Mouse (Mus musculus): ENCODE measurements at regions not wholly inside any gene's neighbourhood (a gene's known extent, or its start where the extent isn't known, plus 50 kb on each side); places are given as distances from the start of the nearest gene placed in this dataset.
A peak's percentile ranks its signal among the peaks of the same experiment; 100 is the strongest.

DNA sequence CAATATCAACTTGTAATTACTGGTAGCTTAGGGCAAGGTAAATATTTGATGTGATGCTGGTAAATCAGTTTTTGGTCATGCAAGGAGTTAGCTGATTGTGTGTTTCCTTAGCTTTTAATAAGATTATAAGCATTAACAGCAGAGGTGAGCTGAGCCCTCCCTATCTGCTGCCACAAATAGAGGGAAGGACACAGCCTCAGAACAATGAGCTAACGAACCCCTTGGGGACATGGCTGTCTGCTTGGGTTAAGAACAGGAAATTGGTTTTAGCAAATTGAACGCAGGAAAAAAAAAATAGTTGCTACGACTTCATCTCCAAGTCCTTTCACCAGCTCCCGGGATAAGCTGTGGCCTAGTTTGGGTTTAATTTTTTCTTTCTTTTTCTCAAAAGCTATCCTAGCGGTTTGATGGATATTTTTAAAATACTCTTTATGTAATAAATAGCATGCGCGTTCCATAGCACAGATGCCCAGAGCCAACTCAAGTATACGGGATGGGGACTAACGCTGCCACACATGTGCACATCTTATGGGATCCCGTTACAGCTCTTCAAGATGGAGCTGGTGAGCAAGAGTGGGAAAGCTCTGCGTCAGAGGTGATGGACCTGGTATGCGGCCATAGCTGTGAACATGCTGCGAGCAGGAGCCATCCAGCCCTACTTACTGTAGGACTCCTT lies 236.6 kb downstream of the Atp23 start:
- no peak overlapping the region for H3K4me3 ChIP-seq (replicated peaks)
- no peak overlapping the region for H3K4me2 ChIP-seq
- no peaks in the 10 kb centered on the region for H3K9me3 ChIP-seq (replicated peaks)
- no peaks in the 10 kb centered on the region for H3K36me3 ChIP-seq
- H3K27ac ChIP-seq, result no peak overlapping the region
- H3K27me3 ChIP-seq, result no peaks in the 10 kb centered on the region
- H3K9ac ChIP-seq, result no peak overlapping the region
- 88% methylated on average over 13 of the region's 13 CpGs for WGBS
- no peaks in the 10 kb centered on the region for H3K4me1 ChIP-seq
- ATAC-seq (replicated peaks; ENCODE audit: low FRiP score), result no peak

DNA sequence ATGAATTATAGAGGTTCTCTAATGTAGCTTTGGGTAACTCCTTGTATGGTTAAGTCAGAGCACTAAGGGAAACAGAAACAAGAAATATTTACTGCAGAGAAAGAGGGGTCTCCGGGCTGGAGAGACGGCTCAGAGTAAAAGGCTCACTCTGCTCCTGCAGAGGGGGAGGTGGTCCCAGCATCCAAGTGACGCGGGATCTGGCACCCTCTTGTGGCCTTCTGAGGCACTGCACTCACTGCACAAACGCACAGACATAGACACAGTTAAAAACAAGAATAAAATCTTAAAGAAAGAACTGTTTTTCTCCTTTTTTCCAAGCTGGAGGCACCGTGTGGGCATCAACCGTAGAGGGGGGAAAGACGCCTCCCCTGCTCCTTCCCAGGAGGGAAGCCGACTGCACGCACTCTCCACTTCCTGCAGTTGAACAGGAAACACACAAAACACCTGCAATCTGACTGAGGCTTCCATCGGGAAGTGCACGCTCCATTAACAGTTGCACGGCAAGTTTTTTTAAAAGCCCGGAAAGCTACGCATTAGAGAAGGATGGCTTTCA lies 237.6 kb downstream of the Atp23 start:
- H3K36me3 ChIP-seq, result no peaks in the 10 kb centered on the region
- H3K4me3 ChIP-seq (replicated peaks), result no peak overlapping the region
- no peak overlapping the region for H3K4me2 ChIP-seq
- no peak for ATAC-seq (replicated peaks; ENCODE audit: low FRiP score)
- 71% methylated on average over 15 of the region's 15 CpGs for WGBS
- no peak overlapping the region for H3K9ac ChIP-seq
- no peaks in the 10 kb centered on the region for H3K9me3 ChIP-seq (replicated peaks)
- H3K27me3 ChIP-seq, result no peaks in the 10 kb centered on the region
- no peaks in the 10 kb centered on the region for H3K4me1 ChIP-seq
- no peak overlapping the region for H3K27ac ChIP-seq

DNA sequence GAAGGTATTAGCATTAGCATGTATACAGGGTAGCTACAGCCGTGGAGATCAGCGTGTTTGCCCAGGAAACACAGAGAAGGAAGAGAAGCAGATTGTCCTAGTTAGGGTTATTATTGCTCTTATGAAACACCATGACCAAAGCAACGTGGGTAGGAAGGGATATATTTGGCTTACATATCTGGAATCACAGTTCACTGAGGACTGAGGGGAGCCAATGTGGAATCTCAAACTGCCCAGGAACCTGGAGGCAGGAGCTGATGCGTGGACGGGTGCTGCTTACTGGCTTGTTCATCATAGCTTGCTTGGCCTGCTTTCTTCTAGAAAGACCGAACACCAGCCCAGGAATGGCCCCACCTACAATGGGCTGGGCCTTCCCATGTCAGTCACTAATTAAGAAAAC lies 238.4 kb downstream of the Atp23 start:
- Histone ChIP-seq H3K27me3 (no peaks in the 10 kb centered on the region), H3K36me3 (no peaks in the 10 kb centered on the region), H3K27ac (no peak overlapping the region), H3K9me3 (replicated peaks) (no peaks in the 10 kb centered on the region), H3K4me1 (no peaks in the 10 kb centered on the region), H3K4me2 (no peak overlapping the region), H3K9ac (no peak overlapping the region), H3K4me3 (replicated peaks) (no peak overlapping the region)
- ATAC-seq (replicated peaks; ENCODE audit: low FRiP score), result no peak
- 91% methylated on average over 6 of the region's 6 CpGs for WGBS

DNA sequence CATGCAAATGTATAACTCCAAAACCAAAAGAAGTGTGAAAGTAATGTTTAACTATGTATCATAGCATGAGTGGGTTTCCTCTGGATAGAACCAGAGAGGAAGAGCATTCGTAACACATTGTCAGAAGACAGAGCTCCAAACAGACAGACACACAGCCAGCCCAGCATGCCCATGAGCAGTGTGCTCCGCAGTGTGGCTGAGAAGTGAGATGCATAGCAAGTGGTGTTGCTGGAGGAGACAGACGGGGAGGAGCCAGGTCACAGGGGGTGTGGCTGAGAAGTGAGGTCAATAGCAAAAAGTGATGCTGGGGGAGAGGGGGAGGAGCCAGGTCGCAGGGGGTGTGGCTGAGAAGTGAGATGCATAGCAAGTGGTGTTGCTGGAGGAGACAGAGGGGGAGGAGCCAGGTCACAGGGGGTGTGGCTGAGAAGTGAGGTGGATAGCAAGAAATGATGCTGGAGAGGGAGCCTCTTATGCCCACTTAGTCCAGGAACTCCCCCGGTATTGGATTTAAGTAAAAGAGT lies 240.0 kb downstream of the Atp23 start:
- ATAC-seq (replicated peaks; ENCODE audit: low FRiP score), result no peak
- Histone ChIP-seq H3K4me2 (no peak overlapping the region), H3K9ac (no peak overlapping the region), H3K4me1 (no peaks in the 10 kb centered on the region), H3K27ac (no peak overlapping the region), H3K9me3 (replicated peaks) (no peaks in the 10 kb centered on the region), H3K4me3 (replicated peaks) (no peak overlapping the region), H3K36me3 (no peaks in the 10 kb centered on the region), H3K27me3 (no peaks in the 10 kb centered on the region)
- 67% methylated on average over 5 of the region's 5 CpGs for WGBS

DNA sequence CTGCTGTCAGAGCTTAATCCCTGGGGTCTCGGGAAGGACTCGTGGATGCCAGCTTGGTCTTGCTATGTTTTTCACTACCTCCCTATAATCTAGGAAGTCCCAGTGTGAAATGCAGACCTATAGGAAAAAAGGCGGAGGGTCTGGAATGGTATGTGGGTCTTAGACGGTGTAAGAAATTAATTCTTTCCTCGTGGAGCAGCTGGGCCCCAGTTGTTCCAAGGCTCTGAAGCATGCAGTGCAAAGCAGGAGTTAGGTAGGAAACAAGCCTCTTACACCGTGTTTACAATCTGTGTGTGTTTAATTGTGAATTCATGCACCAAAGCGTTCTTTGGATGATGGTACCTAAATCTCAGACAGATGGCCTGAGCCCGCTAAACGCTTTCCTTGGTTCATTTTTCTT lies 241.1 kb downstream of the Atp23 start:
- no peak overlapping the region for H3K27ac ChIP-seq
- ATAC-seq (replicated peaks; ENCODE audit: low FRiP score), result no peak
- H3K4me1 ChIP-seq, result no peaks in the 10 kb centered on the region
- H3K4me2 ChIP-seq, result no peak overlapping the region
- H3K9me3 ChIP-seq (replicated peaks), result no peaks in the 10 kb centered on the region
- no peak overlapping the region for H3K9ac ChIP-seq
- H3K36me3 ChIP-seq, result no peaks in the 10 kb centered on the region
- no peaks in the 10 kb centered on the region for H3K27me3 ChIP-seq
- 82% methylated on average over 9 of the region's 9 CpGs for WGBS
- no peak overlapping the region for H3K4me3 ChIP-seq (replicated peaks)

DNA sequence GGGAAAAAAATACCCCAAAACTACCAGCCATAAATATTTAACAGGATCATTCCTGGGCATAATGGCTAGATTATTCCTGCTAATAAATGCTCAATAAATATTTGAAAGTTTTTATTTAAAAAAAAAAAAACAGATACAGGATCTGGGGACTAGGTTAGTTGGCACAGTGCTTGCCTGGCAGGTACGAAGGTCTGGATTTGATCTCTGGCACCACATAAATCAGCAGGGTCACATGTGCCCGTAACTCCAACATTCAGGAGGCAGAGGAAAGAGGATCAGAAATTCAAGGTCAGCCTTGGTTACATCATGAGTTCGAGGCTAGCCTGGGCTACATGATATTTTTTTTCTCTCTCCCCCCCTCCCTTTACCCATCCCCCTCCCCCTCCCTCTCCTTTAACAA lies 248.5 kb downstream of the Atp23 start:
- Histone ChIP-seq H3K9me3 (replicated peaks) (no peaks in the 10 kb centered on the region), H3K27ac (no peak overlapping the region), H3K9ac (no peak overlapping the region), H3K4me2 (no peak overlapping the region), H3K27me3 (no peaks in the 10 kb centered on the region), H3K4me1 (no peaks in the 10 kb centered on the region), H3K36me3 (no peaks in the 10 kb centered on the region), H3K4me3 (replicated peaks) (no peak overlapping the region)
- no peak for ATAC-seq (replicated peaks; ENCODE audit: low FRiP score)
- 76% methylated on average over 3 of the region's 3 CpGs for WGBS

DNA sequence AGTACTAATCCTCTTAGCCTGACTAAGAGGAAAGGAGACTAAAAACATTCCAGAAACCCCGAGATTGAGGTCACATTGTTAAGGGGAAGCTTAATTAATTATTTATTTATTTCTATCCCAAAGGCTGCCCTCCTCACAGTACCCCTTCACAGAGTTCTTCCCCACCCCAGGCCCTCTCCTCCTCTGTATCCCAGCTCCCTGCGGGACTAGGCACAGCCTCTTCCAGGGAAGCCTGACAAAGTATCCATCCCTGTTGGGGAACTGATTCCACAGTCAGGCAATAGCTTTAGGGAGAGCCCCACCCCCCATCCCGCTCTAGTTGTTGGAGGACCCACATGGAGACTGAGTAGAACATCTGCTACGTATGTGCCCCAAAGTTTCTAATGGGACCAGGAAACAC lies 254.6 kb downstream of the Atp23 start:
- Histone ChIP-seq H3K27ac (no peak overlapping the region), H3K9me3 (replicated peaks) (no peaks in the 10 kb centered on the region), H3K4me2 (no peak overlapping the region), H3K27me3 (no peaks in the 10 kb centered on the region), H3K36me3 (no peaks in the 10 kb centered on the region), H3K4me3 (replicated peaks) (no peak overlapping the region), H3K9ac (no peak overlapping the region), H3K4me1 (peaks cover 5% of the 10 kb centered on the region; the same call in 1 of the 2 replicates)
- ATAC-seq (replicated peaks; ENCODE audit: low FRiP score), result no peak
- 63% methylated on average over 4 of the region's 4 CpGs for WGBS

DNA sequence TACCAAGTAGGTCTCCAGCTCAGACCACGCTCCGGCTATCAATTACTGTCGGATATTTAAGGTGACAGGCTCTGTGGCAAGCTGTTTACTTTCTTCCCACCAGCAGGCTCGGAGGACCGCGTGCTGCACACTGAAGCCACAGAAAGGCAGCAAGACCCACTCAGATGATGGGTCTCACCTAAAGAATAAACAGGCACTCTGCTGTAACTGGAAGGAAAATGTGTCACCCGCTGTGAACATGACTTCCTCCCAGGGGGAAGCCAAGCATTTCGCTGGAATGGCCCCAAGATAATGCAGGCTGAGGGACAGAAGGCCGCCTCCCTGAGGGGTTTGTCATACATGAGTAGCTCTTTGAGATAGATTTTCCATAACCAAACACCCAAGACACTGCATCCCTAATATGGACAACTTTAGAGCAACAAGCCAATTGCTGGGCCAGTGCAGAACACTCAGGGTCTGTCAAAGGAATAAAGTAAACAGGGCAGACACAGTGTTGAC lies 259.3 kb downstream of the Atp23 start:
- Histone ChIP-seq H3K36me3 (no peaks in the 10 kb centered on the region), H3K9me3 (replicated peaks) (no peaks in the 10 kb centered on the region), H3K27me3 (no peaks in the 10 kb centered on the region), H3K4me2 (peak overlapping the region; percentile 35), H3K27ac (peak overlapping the region; percentile 65), H3K4me3 (replicated peaks) (no peak overlapping the region), H3K4me1 (peaks cover 5% of the 10 kb centered on the region; the same call in 1 of the 2 replicates), H3K9ac (no peak overlapping the region)
- WGBS, result 15% methylated on average over 9 of the region's 9 CpGs
- ATAC-seq (replicated peaks; ENCODE audit: low FRiP score), result peak; percentile 76

DNA sequence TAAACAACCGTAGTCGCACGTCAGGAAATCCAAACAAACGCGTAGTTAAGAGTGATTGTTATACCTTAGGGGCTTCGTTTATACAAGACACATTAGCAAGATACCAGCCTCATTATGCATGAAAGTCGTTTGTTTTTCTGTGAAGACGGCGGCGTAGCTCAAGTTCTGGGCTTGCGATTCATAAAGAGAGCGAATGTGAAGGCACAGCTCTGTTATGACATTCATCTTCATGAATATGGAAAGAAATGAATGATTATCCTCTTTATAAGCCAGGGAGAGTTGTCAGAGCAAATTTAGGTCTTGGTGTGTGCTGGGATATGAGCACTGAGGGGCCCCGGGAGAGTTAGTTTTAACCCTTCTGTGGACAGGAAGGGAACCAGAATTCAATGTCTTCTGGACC lies 266.4 kb downstream of the Atp23 start:
- Histone ChIP-seq H3K9ac (no peak overlapping the region), H3K4me1 (no peaks in the 10 kb centered on the region), H3K27me3 (no peaks in the 10 kb centered on the region), H3K9me3 (replicated peaks) (no peaks in the 10 kb centered on the region), H3K36me3 (no peaks in the 10 kb centered on the region), H3K27ac (no peak overlapping the region), H3K4me2 (no peak overlapping the region), H3K4me3 (replicated peaks) (no peak overlapping the region)
- 55% methylated on average over 13 of the region's 13 CpGs for WGBS
- ATAC-seq (replicated peaks; ENCODE audit: low FRiP score), result no peak

DNA sequence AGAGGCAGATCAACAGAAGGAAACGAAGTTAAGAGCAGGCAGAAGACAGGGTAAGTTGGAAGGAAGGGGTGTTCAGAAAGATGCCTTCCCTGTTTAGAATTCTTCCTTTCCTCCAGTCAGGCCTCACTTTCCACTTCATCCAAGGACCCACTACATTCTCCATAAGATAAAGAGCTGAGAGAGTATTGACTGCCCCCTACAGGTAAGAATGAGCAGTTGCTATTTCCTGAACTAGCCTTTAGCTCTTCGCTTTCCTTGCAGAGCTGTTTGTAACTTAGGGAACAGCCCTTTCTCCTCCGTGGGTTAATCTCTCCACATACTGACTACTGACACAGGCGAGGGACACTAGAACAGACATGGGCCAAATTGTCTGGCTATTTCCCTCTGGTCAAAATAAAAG lies 273.1 kb downstream of the Atp23 start:
- Histone ChIP-seq H3K9ac (no peak overlapping the region), H3K4me2 (no peak overlapping the region), H3K36me3 (no peaks in the 10 kb centered on the region), H3K27me3 (no peaks in the 10 kb centered on the region), H3K9me3 (replicated peaks) (no peaks in the 10 kb centered on the region), H3K4me1 (no peaks in the 10 kb centered on the region), H3K27ac (no peak overlapping the region), H3K4me3 (replicated peaks) (no peak overlapping the region)
- ATAC-seq (replicated peaks; ENCODE audit: low FRiP score), result no peak
- 53% methylated on average over 4 of the region's 4 CpGs for WGBS

DNA sequence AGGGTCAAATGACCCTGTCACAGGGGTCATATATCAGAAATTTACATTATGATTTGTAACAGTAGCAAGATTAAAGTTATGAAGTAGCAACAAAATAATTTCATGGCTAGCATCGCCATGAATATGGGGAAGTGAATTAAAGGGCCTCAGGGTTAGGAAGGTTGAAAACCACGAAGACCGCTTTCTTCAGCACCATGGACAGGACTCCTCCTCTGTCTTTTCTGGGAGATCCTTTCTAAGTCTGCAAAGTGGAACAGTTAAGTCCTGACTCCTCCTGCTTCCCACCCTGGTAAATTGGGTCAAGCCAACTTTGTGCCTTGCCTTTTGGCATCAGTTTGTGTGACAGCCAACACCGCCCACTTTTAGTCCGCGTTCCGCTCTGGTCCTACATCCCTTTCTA lies 275.7 kb downstream of the Atp23 start:
- H3K4me3 ChIP-seq (replicated peaks), result no peak overlapping the region
- H3K9ac ChIP-seq, result no peak overlapping the region
- no peak overlapping the region for H3K4me2 ChIP-seq
- H3K36me3 ChIP-seq, result no peaks in the 10 kb centered on the region
- H3K9me3 ChIP-seq (replicated peaks), result no peaks in the 10 kb centered on the region
- no peak overlapping the region for H3K27ac ChIP-seq
- no peaks in the 10 kb centered on the region for H3K4me1 ChIP-seq
- no peaks in the 10 kb centered on the region for H3K27me3 ChIP-seq
- 51% methylated on average over 7 of the region's 7 CpGs for WGBS
- ATAC-seq (replicated peaks; ENCODE audit: low FRiP score), result no peak

DNA sequence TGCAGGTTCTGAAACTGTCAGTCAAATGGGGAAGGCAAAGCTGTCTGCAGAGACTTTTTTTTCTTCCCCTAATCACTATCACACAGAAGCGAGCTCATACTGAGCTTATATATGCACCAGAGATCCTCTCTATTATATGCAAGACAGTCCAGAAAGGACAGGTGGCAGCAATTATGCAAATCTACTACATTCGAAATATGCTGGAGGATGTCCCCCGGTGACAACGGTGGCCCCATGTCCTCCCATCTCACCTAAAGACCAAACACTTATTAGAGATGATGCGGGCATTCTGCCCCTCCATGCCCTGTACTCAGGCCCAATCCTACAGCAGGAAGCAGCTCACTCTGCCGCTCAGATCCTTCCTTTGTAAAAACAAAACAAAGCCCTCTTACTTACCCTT lies 280.4 kb downstream of the Atp23 start:
- H3K27me3 ChIP-seq, result no peaks in the 10 kb centered on the region
- H3K4me3 ChIP-seq (replicated peaks), result no peak overlapping the region
- no peak overlapping the region for H3K4me2 ChIP-seq
- no peak overlapping the region for H3K9ac ChIP-seq
- 81% methylated on average over 6 of the region's 6 CpGs for WGBS
- no peaks in the 10 kb centered on the region for H3K9me3 ChIP-seq (replicated peaks)
- ATAC-seq (replicated peaks; ENCODE audit: low FRiP score), result no peak
- no peaks in the 10 kb centered on the region for H3K36me3 ChIP-seq
- H3K27ac ChIP-seq, result no peak overlapping the region
- no peaks in the 10 kb centered on the region for H3K4me1 ChIP-seq

DNA sequence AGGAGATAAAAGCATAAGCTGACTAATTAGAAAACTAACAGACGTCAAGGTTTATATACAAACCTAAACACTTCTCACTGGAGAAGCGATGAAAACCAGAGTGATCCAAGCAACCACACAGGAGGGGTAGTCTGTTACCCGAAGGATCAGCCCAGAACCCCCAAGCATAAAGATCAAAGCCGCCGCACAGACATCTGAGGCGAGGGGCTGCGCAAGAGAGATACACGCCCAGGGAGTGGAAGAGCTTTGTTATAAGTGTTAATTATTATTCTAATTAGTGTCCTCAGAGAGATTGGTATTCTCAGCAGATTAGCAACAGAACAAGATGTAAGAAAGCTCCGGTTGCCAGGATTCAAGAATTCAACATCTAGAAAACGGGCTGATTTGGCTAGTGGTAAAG lies 281.2 kb downstream of the Atp23 start:
- Histone ChIP-seq H3K4me1 (no peaks in the 10 kb centered on the region), H3K9ac (no peak overlapping the region), H3K36me3 (no peaks in the 10 kb centered on the region), H3K27ac (no peak overlapping the region), H3K9me3 (replicated peaks) (no peaks in the 10 kb centered on the region), H3K4me2 (no peak overlapping the region), H3K27me3 (no peaks in the 10 kb centered on the region), H3K4me3 (replicated peaks) (no peak overlapping the region)
- whole genome bisulfite sequencing, result 49% methylated on average over 10 of the region's 10 CpGs
- no peak for ATAC-seq (replicated peaks; ENCODE audit: low FRiP score)
